Mouse (Mus musculus) cortical plate, adult 2 months (tissue): Measurements from ENCODE around the gene Lbr.

ENCODE experiments used
- CTCF ChIP-seq: fragments of 200-500 bp; IDR thresholded peaks from 2 replicates; pipeline ENCODE4 v1.5.1; 2011; ENCODE audit warnings: mild to moderate bottlenecking, control low read depth, low read length; ENCODE audit not compliant: insufficient read depth; ENCODE audit errors: extremely low read depth
- POLR2A ChIP-seq: fragments of 200-500 bp; IDR thresholded peaks from 2 replicates; pipeline ENCODE4 v1.6.1; 2011; ENCODE audit warnings: mild to moderate bottlenecking, low read length, control low read depth; ENCODE audit not compliant: insufficient read depth; ENCODE audit errors: extremely low read depth

DNA sequence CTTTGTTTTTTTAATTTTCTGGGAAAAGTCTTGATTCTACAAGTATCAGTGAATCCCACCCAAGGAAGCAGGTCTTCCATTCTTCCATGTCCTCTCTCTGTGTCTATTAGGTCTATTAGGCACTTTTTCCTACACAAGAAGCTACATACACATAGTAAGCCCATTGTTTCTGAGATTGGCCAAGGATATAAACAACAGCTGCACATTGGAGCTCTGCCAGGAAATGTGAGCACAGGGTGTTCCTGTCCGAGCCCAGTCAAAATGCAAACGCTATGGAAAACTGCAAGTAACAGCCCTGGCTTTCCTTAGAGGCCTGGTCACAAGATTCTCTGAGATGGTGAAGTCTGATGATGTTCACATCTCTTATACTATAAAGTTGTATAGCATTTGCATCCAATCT, 49.3 kb downstream of the Lbr start:
- TF ChIP-seq CTCF (no peak), POLR2A (no peak)
